Mouse (Mus musculus) 416B (cell line): ENCODE data around the gene Cdk1.
A peak's percentile ranks its signal among the peaks of the same experiment; 100 is the strongest.
"Not testable (repeated sequence)": the region's sequence is repeated elsewhere in the genome, so short reads cannot be mapped to it uniquely, and the experiment has no call there.

ENCODE experiments used
- DNase-seq: peaks from one replicate; pipeline ENCODE4 v3.0.0; 2011; ENCODE audit warnings: low read depth

The Cdk1 gene

DNA sequence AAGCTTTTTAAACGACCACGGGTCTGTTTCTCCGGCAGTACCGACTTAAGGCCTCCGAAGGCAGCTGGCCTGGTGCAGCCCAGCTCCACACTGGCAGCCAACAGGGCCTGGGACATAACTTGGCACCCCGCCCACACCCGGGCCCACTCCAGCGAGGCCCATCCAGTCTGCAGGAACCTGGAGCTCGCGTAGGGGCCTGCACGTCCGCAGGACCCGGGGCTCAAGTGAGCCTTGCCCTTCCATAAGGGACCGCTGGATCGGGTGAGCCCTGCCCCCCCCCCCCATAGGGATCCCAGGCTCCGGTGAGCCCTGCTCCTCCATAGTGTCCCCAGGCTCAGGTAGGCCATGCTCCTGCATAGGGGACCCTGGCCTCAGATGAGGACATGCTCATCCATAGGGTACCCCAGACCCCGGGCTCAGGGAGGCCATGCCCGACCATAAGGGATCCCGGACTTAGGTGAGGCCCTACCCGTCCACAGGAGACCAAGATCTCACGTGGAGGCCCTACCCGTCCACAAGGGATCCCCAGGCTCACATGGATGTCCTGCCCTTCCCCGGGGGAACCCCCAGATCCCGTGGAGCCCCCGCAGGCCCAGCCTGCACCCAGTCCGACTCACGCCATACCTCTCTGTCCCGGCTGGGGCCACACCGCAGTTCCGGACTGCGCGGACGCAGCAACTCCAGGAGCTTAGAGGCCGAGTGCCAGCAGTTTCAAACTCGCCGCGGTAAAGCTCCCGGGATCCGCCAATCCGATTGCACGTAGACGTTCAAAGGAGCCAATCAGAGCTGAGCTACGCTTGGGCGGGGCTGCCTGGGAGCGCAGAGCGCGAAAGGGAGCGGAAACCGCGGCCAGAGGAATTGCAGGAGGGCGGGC is at the start of gene Cdk1:
TSS of gene Cdk1 (minus strand) at position 727 of the 874 bp plus-strand sequence.
- peak; percentile 98 for DNase-seq

- no peak for DNase-seq
Observed at GRCm38 (mm10) chr10:69399814-69400385, 47.2 kb upstream of the Cdk1 start.

DNA sequence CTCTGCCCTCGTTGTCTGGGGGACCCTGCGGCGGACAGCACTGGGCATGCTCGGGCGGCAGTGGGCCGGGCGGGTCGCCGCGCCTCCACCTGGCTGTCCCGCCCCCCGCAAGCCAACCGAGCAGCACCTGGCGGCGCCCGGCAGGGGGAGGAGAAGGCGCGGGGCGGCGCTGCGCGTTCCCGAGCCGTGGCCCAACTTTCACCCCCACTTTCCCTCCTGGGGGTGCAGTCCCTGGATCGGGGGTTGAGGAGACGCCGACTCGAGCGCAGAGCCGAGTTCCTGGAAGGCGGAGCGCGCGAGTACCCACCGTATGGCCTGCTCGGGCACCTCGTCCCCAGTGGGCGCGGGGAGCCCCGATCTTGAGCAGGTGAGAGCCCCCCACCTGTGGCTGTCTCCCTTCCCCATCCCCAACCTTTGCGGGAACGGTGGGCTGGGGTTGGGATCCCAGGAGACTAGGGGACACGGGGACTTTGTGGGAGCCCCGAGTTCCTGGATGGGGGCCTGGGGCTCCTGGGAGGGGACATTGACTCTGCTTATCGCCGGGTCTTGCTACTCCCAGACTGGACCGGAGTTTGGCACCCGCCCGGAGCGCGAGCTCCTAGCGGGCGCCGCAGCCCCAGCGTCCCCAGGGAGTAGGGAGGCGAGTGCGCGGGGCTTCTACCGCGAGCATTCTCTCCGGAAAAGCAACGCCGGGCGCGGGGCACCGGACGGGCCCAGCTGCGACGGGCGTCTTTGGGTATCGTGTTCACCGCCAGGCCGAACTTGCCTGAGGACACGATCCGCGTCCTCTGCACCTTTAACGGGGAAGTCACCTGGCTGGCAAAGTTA is 46.2 kb upstream of the Cdk1 start, which contains the start of gene Ank3:
TSS of gene Ank3 (plus strand) at position 11 of the 828 bp plus-strand sequence.
- no peak for DNase-seq

GRCm38 (mm10) chr10:69398197-69398762 is 45.5 kb upstream of the Cdk1 start:
- DNase-seq: no peak

- DNase-seq: no peak
Observed at GRCm38 (mm10) chr10:69389511-69389910, 36.8 kb upstream of the Cdk1 start.

DNA sequence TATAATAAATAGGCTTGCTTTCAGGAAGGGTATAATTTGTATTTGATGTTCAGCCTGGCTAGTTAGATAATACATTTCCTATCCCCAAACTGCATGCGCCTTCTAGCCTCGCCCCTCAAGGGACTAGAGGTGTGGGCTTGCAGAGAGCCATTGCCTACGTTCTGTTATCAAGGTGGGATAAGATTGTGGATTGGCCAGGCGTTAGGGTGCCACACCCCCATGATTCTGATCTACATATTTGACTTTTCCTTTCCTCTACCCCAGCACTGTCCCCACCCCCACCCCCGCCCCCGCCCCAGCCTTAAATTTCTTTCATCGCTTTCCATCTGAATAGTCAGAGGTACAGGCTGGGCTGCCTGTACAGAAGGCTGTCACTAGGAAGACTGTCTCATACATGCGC is 34.0 kb upstream of the Cdk1 start:
- DNase-seq: no peak

GRCm38 (mm10) chr10:69385136-69385535 is 32.4 kb upstream of the Cdk1 start:
- no peak for DNase-seq

- no peak for DNase-seq
Observed at GRCm38 (mm10) chr10:69384640-69385039, 31.9 kb upstream of the Cdk1 start.

GRCm38 (mm10) chr10:69383186-69383585 is 30.4 kb upstream of the Cdk1 start:
- DNase-seq: no peak

- no peak for DNase-seq
Observed at GRCm38 (mm10) chr10:69375154-69375553, 22.4 kb upstream of the Cdk1 start.

DNA sequence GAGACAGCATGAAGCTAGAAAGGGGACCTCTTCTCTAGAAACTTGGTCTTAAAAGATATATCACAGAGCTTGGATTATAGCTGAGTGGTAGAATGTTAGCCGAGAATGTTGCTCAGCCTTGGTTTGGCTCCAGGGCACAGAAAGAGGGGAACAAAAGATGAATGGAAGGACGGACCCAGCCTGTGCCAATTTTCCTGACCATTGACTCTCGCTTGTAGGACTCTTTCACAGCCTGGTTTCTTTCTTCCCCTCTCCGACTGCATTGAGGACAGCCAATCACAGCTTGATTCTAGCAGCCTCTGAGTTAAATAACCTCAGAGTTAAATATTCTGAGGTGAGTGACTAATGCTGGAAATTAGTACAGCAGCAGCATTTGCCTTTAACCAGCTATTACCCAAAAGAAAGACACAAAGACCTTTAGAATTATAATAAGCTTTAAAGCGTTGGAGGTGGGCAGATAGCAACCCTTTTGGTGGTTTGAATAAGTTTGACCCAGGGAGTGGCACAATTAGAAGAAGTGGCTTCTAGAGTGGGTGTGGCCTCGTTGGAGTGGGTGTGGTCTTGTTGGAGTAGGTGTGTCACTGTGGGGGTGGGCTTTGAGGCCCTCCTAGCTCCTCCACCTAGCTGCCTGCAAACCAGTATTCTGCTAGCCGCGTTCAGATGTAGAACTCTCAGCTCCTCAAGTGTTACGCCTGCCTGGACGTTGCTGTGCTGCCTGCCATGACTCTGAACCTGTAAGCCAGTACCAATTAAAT is 21.2 kb upstream of the Cdk1 start:
- no peak for DNase-seq

DNA sequence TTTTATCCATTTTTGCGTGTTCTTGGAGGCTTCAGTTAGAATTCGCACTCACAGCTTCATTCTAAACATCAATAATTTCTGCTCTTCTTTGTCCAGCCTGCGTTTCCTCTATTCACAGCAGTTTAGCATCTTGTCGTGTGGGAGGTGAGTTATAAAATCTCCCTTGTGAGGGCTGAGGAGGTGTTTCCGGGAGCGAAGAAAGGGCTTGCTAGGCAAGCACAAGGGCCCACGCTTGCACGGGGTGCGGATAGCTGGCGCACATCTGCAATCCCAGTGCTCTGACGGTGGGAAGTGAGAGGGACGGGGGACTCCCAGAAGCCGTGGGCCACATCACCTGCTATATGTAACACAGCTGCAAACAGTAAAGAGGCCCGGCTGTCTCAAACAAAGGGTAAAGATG is 19.3 kb upstream of the Cdk1 start:
- DNase-seq: no peak

GRCm38 (mm10) chr10:69371441-69371840 is 18.7 kb upstream of the Cdk1 start:
- peak; percentile 31 for DNase-seq

GRCm38 (mm10) chr10:69369321-69369720 is 16.6 kb upstream of the Cdk1 start:
- no peak for DNase-seq

DNA sequence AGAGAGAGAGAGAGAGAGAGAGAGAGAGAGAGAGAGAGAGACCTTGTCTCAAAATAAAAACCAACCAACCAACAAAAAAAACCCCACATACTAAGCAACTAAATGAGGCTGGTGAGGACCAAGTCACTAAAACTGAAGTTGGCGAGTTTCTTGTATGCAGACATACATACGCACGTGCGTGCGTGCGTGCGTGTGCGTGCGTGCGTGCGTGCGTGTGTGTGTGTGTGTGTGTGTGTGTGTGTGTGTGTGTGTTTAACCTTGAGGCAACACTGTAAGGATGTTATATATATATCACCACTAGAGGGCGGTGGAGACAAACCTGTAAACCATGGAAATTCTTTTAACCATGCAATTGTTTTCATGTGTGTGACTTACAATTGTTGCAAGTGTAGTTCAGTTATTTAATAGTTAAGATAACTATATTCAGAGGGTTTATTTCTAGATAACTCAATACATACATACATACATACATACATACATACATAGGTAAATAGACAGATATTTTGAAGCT is 14.2 kb upstream of the Cdk1 start:
- DNase-seq: peak; percentile 63

DNA sequence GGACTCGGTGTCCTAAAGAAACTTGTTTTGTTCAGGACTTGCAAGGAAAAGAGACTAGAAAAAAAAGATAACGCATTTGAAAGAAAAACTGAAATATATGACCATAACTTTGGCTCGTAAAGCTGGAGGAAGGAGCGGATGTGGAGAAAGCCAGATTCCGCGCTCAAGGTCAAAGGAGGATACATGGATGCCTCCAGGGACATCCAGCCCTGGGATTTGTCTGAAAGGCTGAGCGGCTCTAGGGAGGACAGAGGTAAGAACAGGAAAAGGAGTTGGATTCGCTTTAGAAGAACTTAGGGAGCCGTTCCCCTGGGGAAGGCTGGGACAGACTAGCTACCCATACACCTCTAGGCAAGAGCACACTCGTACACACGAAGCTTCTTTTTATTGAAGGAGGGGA is 13.5 kb upstream of the Cdk1 start:
- no peak for DNase-seq

DNA sequence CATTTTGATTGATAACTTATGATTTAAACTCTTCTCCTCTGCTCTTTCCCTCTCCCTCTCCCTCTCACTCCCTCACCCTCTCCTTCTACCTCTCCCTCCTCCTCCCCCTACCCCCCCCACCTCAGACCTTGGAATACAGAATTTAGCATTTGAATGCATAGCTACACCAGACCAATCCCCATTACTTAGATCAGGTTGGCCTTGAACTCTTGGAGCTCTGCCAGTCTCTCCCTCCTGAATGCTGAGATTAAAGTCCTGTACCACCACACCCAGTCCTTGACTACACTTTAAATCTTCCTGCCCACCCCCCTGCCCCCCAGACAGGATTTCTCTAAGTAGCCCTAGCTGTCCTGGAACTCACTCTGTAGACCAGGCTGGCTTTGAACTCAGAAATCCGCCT is 6.9 kb upstream of the Cdk1 start:
- DNase-seq: no peak

- not testable (repeated sequence) for DNase-seq
Observed at GRCm38 (mm10) chr10:69353086-69353479, 345 bp upstream of the Cdk1 start.

DNA sequence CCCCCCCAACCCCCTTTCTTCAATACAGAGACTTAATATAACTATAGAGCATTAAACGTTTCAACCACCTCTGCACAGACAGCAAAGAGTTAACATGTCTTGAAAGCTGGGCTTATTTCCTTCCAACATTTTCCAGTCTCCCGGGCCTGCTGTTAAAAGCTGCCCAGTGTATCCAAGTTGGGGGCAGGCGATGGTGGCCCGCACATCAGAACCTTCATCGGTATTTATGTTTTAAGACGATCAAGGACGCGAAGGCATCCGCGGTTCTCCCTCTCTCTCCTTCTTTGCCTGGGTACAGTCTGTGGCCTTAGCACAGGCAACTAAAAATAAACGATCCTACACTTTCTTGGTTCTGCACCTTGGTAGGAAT is 911 bp downstream of the Cdk1 start:
- no peak for DNase-seq

- DNase-seq: peak; percentile 85
Observed at GRCm38 (mm10) chr10:69351071-69351841, 1.5 kb downstream of the Cdk1 start.

- no peak for DNase-seq
Observed at GRCm38 (mm10) chr10:69348206-69348605, 4.5 kb downstream of the Cdk1 start.
